Mouse (Mus musculus) gastrocnemius, adult 8-10 months (tissue): ENCODE measurements around the gene Rftn2. TPM values are rescaled to one million over a fixed set of nuclear protein-coding genes. Genes with fewer than 3 reads are reported as not detected.

ENCODE experiments used
- DNase-seq, 2 experiments: peaks; one replicate each; pipeline ENCODE4 v3.0.0; 2022; ENCODE audit warnings: low spot score in 2 of 2
- total RNA-seq, 4 experiments: library from RNA; stranded (reverse); gene quantifications; 2 replicates each; pipeline ENCODE4 v1.2.4; 2022

The Rftn2 gene
- total RNA-seq, 4 experiments from 2014 or later = 2.2 to 4.0 (median 3.5) TPM

GRCm38 (mm10) chr1:55211081-55211480 is 15.5 kb downstream of the Rftn2 start:
- DNase-seq = no peak

DNA sequence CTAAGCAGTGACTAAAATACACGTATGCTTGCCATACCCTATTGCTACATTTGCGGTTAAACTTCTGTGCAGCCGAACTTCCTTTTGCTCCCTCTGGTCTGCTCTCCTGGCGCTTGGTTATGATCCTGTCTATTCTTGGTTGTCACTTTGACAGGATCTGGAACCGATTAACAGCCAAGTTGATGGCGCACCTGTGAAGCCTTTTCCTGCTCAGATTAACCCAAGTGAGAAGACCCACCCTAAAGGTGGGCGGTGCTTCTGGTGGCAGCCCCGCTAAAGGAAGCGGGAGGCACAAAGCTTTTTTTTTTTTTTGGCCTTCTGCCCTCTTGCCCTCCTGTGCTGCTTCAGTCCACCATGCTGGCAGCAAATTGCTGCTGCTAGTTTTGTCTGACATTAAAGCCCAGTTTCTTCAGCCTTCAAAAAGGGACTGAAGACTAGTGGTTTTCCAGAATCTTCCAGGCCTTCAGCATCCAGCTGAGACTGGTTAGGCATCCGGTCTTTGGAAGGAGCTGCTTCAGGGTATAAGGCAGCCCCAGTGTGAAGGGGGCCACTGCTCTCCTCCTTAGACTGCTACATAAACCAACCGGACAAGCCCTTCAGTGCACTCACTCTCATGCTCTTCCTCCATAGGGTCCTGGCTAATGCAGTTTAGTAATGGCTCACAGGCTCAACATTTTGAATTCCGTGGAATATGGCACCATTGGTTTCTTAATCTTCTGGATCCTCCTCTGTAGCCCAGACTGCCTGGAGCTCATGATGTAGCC is 16.2 kb downstream of the Rftn2 start:
- DNase-seq = no peak

DNA sequence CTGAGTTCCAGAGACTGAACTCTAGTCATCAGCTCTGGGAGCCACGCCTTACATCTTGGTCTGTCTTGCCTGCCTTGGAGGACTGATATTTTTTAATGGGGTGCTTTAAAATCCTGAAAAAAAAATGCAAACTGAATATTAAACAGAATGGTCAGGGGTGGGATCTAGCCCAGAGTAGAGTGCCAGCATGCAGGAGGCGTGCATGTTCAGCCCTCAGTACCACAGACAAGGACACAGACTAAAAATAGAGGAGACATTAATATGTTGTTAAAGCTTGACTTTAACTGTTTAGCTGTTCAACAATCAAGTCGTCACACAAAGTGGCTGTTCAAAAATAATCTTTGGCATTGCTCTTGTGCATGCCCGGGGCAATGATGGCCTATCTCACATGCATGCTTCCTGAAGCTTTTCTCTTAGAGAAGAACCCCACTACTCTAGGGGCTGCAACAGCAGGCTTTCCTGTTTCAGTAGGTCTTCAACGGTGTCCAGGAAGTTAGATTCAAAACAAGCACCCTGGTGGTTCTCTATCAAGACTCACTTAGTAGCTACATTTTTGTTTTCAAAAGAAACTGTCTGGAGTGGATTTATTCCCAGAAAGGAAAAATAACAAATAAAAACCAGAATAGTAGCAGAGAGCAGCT is 18.0 kb downstream of the Rftn2 start:
- DNase-seq = no peak

DNA sequence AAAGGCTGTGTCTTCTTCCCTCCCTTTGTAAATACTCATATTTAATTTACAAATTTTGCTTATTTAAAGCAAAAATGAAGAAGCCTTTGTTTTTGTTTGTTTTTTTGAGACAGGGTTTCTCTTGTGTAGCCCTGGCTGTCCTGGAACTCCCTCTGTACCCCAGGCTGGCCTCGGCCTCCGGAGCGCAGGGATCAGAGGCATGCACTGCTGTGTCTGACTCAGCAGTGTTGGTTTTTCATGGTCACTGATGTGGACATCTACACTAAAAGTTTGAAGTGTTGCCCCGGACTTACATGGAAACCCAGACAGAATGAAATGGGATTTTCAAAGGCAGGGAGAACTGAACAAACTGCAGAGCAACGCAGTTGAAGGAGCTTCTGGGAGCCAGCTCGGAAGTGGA is 19.0 kb downstream of the Rftn2 start:
- DNase-seq = no peak

GRCm38 (mm10) chr1:55205808-55206327 is 20.7 kb downstream of the Rftn2 start:
- no peak for DNase-seq

DNA sequence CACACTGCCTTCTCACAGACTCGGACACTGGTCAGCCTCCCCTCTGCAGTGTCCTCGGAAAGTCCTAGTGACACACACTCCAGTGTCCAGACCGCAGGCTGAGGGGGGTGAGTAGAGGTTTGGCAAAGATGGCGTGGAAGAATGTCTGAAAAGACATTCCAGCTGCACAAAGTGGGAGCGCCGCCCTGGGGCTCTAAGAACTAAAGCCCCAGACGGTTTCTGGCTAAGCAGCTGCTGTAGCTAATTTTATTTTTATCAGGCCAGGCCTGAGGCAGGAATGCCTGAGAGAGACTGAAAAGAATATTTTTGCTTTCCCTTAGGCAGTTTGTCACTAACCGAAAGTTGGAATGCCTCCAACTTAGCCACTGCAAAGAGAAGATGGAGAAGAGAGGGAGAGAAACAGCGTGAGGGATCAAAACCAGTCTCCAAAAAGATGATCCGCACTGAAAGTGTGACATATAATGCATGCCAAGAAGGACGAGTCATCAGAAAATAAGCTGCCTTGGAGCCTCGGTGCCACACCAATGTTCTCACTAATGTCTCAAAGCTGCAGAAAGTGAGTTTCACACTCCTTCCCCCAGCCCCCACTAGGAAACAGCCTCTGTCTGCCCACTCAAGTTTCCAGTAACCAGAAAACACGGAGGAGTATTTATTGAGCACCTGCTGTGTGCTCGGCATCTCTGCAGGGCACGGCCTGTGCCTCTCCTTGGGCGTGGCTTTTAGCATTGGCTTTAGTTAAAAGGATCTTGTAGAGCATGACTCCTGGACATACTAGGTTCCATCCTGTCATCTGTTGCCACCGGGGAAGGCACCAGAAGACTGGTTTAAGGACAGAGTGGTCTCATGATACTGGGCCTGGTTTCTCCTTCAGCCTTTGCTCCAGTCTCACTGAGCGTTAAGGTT is 24.5 kb downstream of the Rftn2 start:
- DNase-seq = peak; percentile 12 to 42

DNA sequence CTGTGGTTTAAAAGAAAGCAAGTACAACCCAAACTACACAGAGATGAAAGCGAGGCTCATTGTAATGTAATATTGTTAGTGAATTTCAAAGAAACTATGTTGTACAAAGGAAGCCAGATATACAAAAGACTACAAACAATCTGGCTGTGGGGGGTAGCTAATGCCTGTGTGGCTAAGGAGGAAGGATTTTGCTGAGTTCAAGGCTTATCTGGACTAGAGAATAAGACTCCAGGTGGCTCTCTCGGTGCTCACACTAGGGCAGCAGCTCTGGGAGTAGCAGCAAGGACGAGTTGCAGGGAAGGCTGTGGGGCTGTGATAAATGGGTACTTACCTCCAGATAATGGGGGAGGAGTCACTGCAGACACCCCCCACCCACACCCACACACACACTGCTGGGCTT is 27.9 kb downstream of the Rftn2 start:
- DNase-seq = no peak

DNA sequence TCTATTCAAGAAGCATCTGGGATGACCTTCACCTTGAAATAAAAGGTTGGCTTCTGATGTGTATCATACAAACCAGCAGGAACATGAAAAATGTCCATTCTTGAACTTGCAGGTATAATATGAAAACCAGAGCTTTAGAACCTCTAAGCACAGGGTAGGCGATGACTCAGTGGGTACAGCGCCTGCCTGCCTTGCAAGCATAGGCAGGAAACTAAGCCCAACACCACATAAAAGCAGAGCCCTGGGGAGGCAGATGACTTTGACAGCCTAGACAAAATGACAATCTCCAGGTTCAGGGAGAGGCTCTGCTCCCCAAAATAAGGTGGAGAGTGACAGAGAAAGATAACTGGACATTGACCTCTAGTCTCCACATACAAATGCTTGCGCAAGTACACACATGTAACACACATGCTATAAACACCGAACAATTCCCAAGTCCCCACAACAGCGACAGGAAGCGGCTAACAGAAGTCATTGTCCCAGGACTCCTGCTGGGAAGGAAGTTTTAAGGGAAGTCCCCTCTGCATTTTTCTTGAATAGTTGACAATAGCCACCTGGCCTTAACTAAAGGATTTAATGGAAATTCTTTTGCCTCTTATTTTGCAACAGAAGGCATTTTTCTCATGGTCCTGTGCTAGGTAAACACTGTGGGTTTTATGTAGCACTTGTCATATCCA is 30.1 kb downstream of the Rftn2 start:
- no peak for DNase-seq

DNA sequence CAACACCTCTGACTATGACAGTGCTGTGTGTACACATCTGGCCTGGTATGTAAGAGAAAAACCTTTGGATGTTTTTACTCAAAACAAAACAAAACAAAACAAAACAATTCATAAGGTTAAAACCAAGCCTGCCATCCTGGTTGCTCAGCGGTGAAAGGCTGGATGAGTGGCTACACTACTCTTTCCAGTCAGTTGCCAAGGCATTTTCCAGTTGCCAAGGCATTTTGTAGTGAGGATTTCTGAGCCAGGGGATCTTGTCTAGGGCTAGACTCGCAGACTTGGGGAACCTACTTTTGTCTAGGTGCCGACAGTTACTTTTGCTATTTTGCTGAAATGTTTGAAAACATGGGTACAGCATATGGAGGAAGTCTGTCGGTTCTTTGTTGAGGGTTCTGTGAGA is 31.6 kb downstream of the Rftn2 start:
- DNase-seq = no peak

DNA sequence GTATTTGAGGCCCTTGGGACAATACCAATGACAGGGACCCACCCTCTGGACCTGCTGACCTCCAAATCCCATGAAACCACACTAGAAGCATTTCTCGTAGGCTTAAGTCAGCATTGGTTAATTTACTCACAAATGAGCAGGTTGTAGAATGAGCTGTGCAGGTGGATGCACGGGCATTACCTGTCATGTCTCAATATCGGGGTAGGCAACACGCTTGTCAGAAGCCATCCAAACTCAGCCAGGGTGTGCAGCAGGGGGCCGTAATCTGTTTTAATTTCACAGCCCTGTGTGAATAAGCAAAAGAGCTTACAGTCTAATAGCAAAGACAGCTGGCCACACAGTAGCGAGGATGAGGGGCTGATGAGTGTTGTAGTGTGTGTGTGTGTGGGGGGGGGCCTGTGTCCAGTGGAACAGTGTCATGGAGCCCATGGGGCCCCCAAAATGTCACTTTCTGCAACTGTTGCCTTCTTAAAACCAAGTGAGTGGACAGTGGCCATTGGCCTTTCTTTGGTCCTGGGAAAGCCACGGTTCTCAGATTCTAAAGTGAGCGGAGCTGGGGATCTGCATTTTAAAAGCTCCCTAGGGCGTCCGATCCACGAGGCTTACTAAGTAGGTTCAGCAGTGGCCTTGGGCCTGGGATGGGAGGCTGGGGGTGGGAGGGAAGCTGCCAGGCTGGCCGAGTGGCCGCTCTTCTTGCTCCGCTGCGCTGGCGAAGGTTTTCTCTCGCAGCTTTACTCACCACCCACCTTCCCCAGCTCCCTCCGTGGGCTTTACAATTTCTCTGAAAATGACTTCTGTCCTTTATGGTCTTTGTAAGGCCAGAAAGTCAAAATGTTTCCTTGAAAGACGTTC is 32.3 kb downstream of the Rftn2 start:
- no peak for DNase-seq

DNA sequence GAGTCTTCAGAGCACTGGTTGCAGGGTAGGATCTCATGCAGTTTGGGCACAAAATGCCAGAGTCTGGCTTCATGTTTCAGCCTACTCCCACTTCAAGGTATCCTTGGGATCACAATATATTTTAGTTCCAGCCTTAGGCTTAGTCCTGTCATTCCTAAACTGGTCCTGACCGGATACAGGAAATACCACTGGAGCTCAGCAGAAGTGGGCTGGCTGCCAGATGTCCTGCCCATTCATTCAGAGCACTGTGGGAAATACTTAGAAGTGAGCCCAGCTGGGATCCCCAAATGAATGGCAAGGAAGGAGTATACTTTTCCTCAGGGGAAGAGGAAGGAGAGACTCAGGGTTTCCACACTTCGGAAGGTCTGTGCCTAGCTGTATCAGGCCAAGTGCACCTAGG is 33.3 kb downstream of the Rftn2 start:
- no peak for DNase-seq

DNA sequence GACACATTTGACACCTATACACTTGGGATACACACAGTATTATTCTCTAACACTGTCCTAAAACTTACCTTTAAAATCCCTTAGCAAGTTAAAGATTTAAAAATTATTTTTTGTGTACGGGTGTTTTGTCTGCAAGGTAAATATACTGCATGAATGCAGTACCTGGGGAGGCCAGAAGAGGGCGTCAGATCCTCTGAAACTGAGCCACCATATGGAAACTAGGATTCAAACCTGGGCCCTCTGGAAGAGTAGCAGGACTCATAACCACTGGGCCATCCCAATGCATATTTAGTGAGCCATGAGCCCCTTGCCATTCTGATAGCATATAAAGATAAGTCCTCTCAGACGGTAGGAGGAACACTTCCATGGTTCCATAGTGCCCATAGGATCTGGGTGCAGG is 33.8 kb downstream of the Rftn2 start:
- no peak for DNase-seq

DNA sequence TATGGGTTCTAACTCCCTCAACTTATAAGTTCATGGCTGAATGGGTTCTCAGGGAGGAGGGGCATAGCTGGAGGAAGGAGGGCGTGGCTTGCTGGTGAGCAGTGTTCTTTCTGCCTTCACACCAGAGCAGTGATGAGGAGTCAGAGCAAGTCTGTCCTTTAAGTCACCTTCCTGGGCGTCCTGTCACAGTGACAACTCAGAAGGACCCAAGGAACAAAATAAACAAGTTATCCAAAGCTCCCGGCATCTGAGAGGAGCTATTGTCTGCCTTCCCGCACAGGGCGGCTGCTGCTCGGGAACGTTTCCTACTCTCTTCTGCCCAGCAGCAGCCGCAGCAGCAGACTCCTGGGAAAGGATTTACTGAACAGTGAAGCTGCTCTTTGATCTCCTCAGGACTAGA is 34.6 kb downstream of the Rftn2 start:
- no peak for DNase-seq

DNA sequence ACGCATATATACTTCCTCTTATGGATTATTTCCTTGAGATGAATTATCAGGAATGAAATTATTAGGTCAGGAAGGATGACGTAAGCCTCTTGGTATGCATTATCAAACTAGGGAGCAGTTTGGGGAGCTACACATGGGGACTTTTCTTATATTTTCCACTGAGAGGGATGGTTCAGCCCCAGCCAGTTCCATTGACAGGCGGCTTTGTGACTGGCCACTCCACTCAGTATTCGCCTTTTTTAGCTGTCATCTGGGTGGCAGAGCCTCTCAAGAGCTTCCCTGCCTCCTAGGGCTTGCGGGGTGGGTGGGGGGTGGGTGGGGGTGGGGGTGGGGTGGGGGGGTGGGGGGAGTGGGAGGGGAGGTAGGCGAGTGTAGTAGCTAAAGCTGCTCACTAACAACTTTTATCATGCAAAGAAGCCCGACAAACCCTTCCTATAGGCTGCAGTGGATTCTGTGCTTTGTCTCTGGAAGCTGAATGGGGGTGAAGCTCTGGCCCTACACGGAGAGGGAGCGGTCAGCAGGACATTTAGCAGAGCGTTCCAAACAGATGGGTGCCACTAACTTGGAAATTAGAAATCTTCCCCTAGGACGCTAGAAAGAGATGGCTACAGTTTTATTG is 39.9 kb downstream of the Rftn2 start:
- no peak for DNase-seq

DNA sequence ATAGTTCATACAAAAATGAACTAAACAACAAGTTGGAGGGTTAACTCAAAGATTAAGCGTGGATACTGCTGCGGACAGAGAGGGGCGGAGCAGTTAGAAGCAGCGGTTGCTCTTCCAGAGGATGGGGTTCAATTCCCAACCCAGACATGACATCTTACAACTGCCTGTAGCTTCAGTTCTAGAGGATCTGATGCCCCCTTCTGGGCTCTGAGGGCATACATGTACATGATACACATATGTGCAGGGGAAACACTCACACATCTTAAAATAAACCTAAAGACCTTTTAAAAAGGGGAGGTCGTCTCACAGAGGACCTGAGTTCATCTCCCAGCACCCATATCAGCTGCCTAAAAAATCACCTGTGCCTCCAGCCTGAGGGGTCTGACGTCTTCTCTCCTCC is 40.9 kb downstream of the Rftn2 start:
- DNase-seq = no peak

- DNase-seq = no peak
These were observed 44.2 kb downstream of the Rftn2 start for GRCm38 (mm10) chr1:55182392-55182791.

DNA sequence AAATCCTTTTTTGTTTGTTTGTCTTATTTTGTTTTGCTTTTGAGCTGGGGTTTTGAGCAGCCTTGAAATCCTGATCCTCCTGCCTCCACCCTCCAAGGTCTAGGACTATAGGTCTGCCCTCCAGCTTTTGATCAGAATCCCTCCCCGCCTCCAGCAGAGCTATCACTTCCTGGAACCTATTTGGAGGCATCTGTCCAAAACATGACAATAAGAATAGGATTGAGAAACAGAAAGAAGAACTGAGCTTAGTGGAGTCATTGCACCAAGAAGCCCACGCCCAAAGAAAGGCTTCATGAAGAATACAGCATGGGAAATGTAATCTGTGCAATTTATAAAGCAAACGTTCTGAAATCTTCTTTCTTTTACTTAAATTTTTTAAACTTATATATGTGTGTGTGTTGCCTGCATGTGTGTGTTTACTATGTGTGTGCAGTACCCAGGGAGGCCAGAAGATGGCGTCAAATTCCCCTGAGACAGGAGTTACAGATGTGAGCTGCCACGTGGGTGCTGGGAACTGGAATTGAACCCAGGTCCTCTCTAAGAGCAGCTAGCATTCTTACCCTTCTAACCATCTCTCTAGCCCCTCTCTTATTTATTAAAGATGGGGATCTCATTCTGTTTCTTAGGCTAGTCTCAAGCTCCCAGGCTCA is 46.5 kb downstream of the Rftn2 start:
- no peak for DNase-seq

- DNase-seq = no peak
These were observed 52.0 kb downstream of the Rftn2 start for GRCm38 (mm10) chr1:55174558-55175034.
